Mouse (Mus musculus): Measurements from ENCODE around the gene Cbr4.

- TF ChIP-seq CTCF (IDR thresholded peaks at IDR 0.05; ENCODE audit: insufficient read depth, low read depth, low read length) (no peak), POLR2A (IDR thresholded peaks at IDR 0.05; ENCODE audit: insufficient read depth, low read depth, low read length) (no peak)
Measured at GRCm38 (mm10) chr8:61497110-61497509, 9.6 kb downstream of the Cbr4 start.

Data from olfactory bulb, adult 2 months (tissue).